Mouse (Mus musculus): ENCODE data around the gene Lap3. TPM values are rescaled to one million over a fixed set of nuclear protein-coding genes. Genes with fewer than 3 reads are reported as not detected.

The Lap3 gene
- total and polyA plus RNA-seq, 3 experiments, result 108 to 167 (median 130) TPM

GRCm38 (mm10) chr5:45543374-45543773 lies 50.2 kb downstream of the Lap3 start:
- in situ Hi-C loops (cut with MboI; ENCODE audit: low pct_ligation_motif_present, low pct_unique_long_range_greater_than_20kb, low sequenced_read_pairs) (loop anchor here (25.0 kb wide), 1 partner anchor 794 kb away; no protein-coding TSS in a partner anchor), dilution Hi-C loops (cut with MboI; ENCODE audit: extremely low pct_ligation_motif_present, extremely low pct_unique_long_range_greater_than_20kb, low sequenced_read_pairs) (no loop called here)
- TF ChIP-seq CHD2 (IDR thresholded peaks at IDR 0.05; ENCODE audit: low read length) (0 out of 2 replicates have a peak, but pooled peaks have one; percentile 42), EP300 (IDR thresholded peaks at IDR 0.05; ENCODE audit: low read length) (peak; percentile 43; the same call in 1 of the 2 replicates), E2F4 (IDR thresholded peaks at IDR 0.05; ENCODE audit: insufficient replicate concordance, low read depth, low read length) (no peak), BHLHE40 (IDR thresholded peaks at IDR 0.05; ENCODE audit: low read depth, low read length) (peak; percentile 40; the same call in 1 of the 2 replicates), MEF2A (IDR thresholded peaks at IDR 0.05; ENCODE audit: borderline replicate concordance, low read depth, low read length) (peak; percentile 75)
- Histone ChIP-seq H3K9ac (ENCODE audit: insufficient read depth, low read depth) (no peak overlapping the region), H3K4me3 (replicated peaks in 1 of 3; ENCODE audit: low read depth in 2 of 3, low read length in 2 of 3, poor library complexity in 1 of 3) (no peak overlapping the region), H3K36me3 (replicated peaks in 1 of 2; ENCODE audit: control insufficient read depth in 1 of 2, insufficient read depth in 1 of 2, low read length in 1 of 2) (no peaks in the 10 kb centered on the region), H3K27me3 (replicated peaks) (no peaks in the 10 kb centered on the region), H3K9me3 (replicated peaks; ENCODE audit: low read length) (no peaks in the 10 kb centered on the region), H3K79me2 (replicated peaks; ENCODE audit: control insufficient read depth, extremely low read depth, insufficient read depth, poor library complexity, severe bottlenecking) (no peaks in the 10 kb centered on the region), H3K27ac (ENCODE audit: insufficient read depth, low read depth) (no peak overlapping the region), H3K4me1 (ENCODE audit: control insufficient read depth in 1 of 2, insufficient read depth in 2 of 2) (peaks cover 0 to 18% of the 10 kb centered on the region in 2 experiments; a peak in 3 of 4 replicates), H3K4me2 (ENCODE audit: insufficient read depth, low read depth, poor library complexity, severe bottlenecking) (peak overlapping the region; percentile 80)
- DNase-seq (ENCODE audit: extremely low read depth), result peak; percentile 29

- dilution Hi-C loops (cut with MboI; ENCODE audit: extremely low pct_ligation_motif_present, extremely low pct_unique_long_range_greater_than_20kb, low sequenced_read_pairs) (no loop called here), in situ Hi-C loops (cut with MboI; ENCODE audit: low pct_ligation_motif_present, low pct_unique_long_range_greater_than_20kb, low sequenced_read_pairs) (loop anchor here (25.0 kb wide), 1 partner anchor 788 kb away; no protein-coding TSS in a partner anchor)
- Histone ChIP-seq H3K36me3 (replicated peaks in 1 of 2; ENCODE audit: control insufficient read depth in 1 of 2, insufficient read depth in 1 of 2, low read length in 1 of 2) (no peaks in the 10 kb centered on the region), H3K9me3 (replicated peaks; ENCODE audit: low read length) (no peaks in the 10 kb centered on the region), H3K79me2 (replicated peaks; ENCODE audit: control insufficient read depth, extremely low read depth, insufficient read depth, poor library complexity, severe bottlenecking) (no peaks in the 10 kb centered on the region), H3K4me3 (replicated peaks in 1 of 3; ENCODE audit: low read depth in 2 of 3, low read length in 2 of 3, poor library complexity in 1 of 3) (no peak overlapping the region), H3K9ac (ENCODE audit: insufficient read depth, low read depth) (no peak overlapping the region), H3K27ac (ENCODE audit: insufficient read depth, low read depth) (no peak overlapping the region), H3K4me2 (ENCODE audit: insufficient read depth, low read depth, poor library complexity, severe bottlenecking) (no peak overlapping the region), H3K27me3 (replicated peaks) (no peaks in the 10 kb centered on the region), H3K4me1 (ENCODE audit: control insufficient read depth in 1 of 2, insufficient read depth in 2 of 2) (no peaks in the 10 kb centered on the region)
- no peak for TF ChIP-seq PAX5 (IDR thresholded peaks at IDR 0.05; ENCODE audit: low read length)
- no peak for TF ChIP-seq SMC3 (IDR thresholded peaks at IDR 0.05; ENCODE audit: low read depth, low read length)
- no peak for TF ChIP-seq POLR2A (IDR thresholded peaks at IDR 0.05; ENCODE audit: low read depth, low read length)
- TF ChIP-seq MXI1 (IDR thresholded peaks at IDR 0.05; ENCODE audit: low read depth, low read length), result no peak
- TF ChIP-seq IRF4 (IDR thresholded peaks at IDR 0.05; ENCODE audit: low read depth, low read length), result no peak
- no peak for DNase-seq (ENCODE audit: extremely low read depth)
These were observed 56.4 kb downstream of the Lap3 start for GRCm38 (mm10) chr5:45549586-45549985.

Other genes starting within 250 kb of the Lap3 start
- gene Qdpr, start 43.1 kb upstream of the Lap3 start, total RNA-seq (2012; rRNA removed), result 34.8 and 36.8 TPM in 2 replicates
- 78.3 and 82.6 TPM in 2 replicates for gene Qdpr, start 43.1 kb upstream of the Lap3 start, total RNA-seq (2014; rRNA removed)
- gene Qdpr, start 43.1 kb upstream of the Lap3 start, polyA plus RNA-seq (2012; ENCODE audit: insufficient read length, low read depth), result 72.7 and 79.0 TPM in 2 replicates
- gene Clrn2, start 39.6 kb upstream of the Lap3 start, total RNA-seq (2012; rRNA removed), result not detected in 2 replicates
- not detected in 2 replicates for gene Clrn2, start 39.6 kb upstream of the Lap3 start, total RNA-seq (2014; rRNA removed)
- not detected in 2 replicates for gene Clrn2, start 39.6 kb upstream of the Lap3 start, polyA plus RNA-seq (2012; ENCODE audit: insufficient read length, low read depth)
- 103 and 106 TPM in 2 replicates for gene Med28, start 26.9 kb downstream of the Lap3 start, total RNA-seq (2012; rRNA removed)
- gene Med28, start 26.9 kb downstream of the Lap3 start, total RNA-seq (2014; rRNA removed), result 107 and 114 TPM in 2 replicates
- gene Med28, start 26.9 kb downstream of the Lap3 start, polyA plus RNA-seq (2012; ENCODE audit: insufficient read length, low read depth), result 83.7 and 93.0 TPM in 2 replicates
- gene Fam184b, start 146.2 kb downstream of the Lap3 start, total RNA-seq (2012; rRNA removed), result 0.04 TPM in 1 of 2 replicates, not detected in the other
- gene Fam184b, start 146.2 kb downstream of the Lap3 start, total RNA-seq (2014; rRNA removed), result not detected in 2 replicates
- gene Fam184b, start 146.2 kb downstream of the Lap3 start, polyA plus RNA-seq (2012; ENCODE audit: insufficient read length, low read depth), result 0.10 TPM in 1 of 2 replicates, not detected in the other
- 58.9 and 63.9 TPM in 2 replicates for gene Ncapg, start 176.5 kb downstream of the Lap3 start, total RNA-seq (2012; rRNA removed)
- 95.5 and 113 TPM in 2 replicates for gene Ncapg, start 176.5 kb downstream of the Lap3 start, total RNA-seq (2014; rRNA removed)
- 66.7 and 69.6 TPM in 2 replicates for gene Ncapg, start 176.5 kb downstream of the Lap3 start, polyA plus RNA-seq (2012; ENCODE audit: insufficient read length, low read depth)

Measured in CH12.LX (cell line).